Mouse (Mus musculus) hindbrain, embryonic 15.5 days (tissue): ENCODE data around the gene Atg4d. TPM values are rescaled to one million over a fixed set of nuclear protein-coding genes. Genes with fewer than 3 reads are reported as not detected.
"Not testable (repeated sequence)": the region's sequence is repeated elsewhere in the genome, so short reads cannot be mapped to it uniquely, and the experiment has no call there.

Experiments
- ATAC-seq: fragments of 200-750 bp; cut with Nextera tagmentation; 2 replicates; pipeline ENCODE4 v1.8.0; 2017; ENCODE audit warnings: low read depth, moderate number of reproducible peaks, moderate TSS enrichment; ENCODE audit not compliant: low FRiP score
- H3K27ac ChIP-seq: fragments of 300-500 bp; sonication (generic); replicated peaks from 2 replicates; pipeline ENCODE4 v1.5.1; 2015; ENCODE audit warnings: mild to moderate bottlenecking, inconsistent platforms
- H3K27me3 ChIP-seq: fragments of 300-500 bp; sonication (generic); 2 replicates; pipeline ENCODE4 v1.6.1; 2015; ENCODE audit warnings: control low read depth, inconsistent platforms
- H3K36me3 ChIP-seq: fragments of 300-500 bp; sonication (generic); 2 replicates; pipeline ENCODE4 v1.6.1; 2015; ENCODE audit warnings: control low read depth, inconsistent platforms
- H3K4me1 ChIP-seq: fragments of 300-500 bp; sonication (generic); replicated peaks from 2 replicates; pipeline ENCODE4 v1.6.1; 2015; ENCODE audit warnings: control low read depth, inconsistent platforms
- H3K4me2 ChIP-seq: fragments of 300-500 bp; sonication (generic); 2 replicates; pipeline ENCODE4 v1.6.1; 2015; ENCODE audit warnings: moderate library complexity, mild to moderate bottlenecking, inconsistent platforms
- H3K4me3 ChIP-seq: fragments of 300-500 bp; sonication (generic); 2 replicates; pipeline ENCODE4 v1.5.1; 2015; ENCODE audit warnings: mild to moderate bottlenecking, inconsistent platforms
- H3K9ac ChIP-seq: fragments of 300-500 bp; sonication (generic); 2 replicates; pipeline ENCODE4 v1.6.1; 2015; ENCODE audit warnings: inconsistent platforms
- H3K9me3 ChIP-seq: fragments of 300-500 bp; sonication (generic); 2 replicates; pipeline ENCODE4 v1.6.1; 2016; ENCODE audit warnings: control low read depth, inconsistent platforms
- WGBS: fragments of 180-500 bp; shearing (Covaris S2); methylation state at CpG from one replicate; pipeline ENCODE4 v1.1.7; 2015; 5-methylcytosine and 5-hydroxymethylcytosine counted together
- polyA plus RNA-seq: library from polyadenylated mRNA; unstranded; fragments of >200 nt; fragmentation: Nextera tagmentation; extraction: Ambion mirVana; gene quantifications from 2 replicates; pipeline ENCODE4 v1.2.1, GENCODE M21; 2015

The Atg4d gene
- polyA plus RNA-seq, 1 experiment from 2014 or later = 47.6 TPM

GRCm38 (mm10) chr9:21320619-21321512 lies 55.8 kb downstream of the Atg4d start, which contains the start of gene Slc44a2:
Gene Slc44a2, plus strand, starts transcription at chr9:21320698.
- H3K36me3 ChIP-seq = no peaks in the 10 kb centered on the region
- H3K4me3 ChIP-seq = peak within 1 kb of the TSS; percentile 71
- ATAC-seq = peak; percentile 92
- peak within 1 kb of the TSS; percentile 64 for H3K27ac ChIP-seq
- H3K9me3 ChIP-seq = no peaks in the 10 kb centered on the region
- peaks cover 23% of the 10 kb centered on the region for H3K4me1 ChIP-seq
- peak within 1 kb of the TSS; percentile 97 for H3K4me2 ChIP-seq
- no peaks in the 10 kb centered on the region for H3K27me3 ChIP-seq
- under 1% methylated on average over 52 of the region's 52 CpGs for WGBS
- peak within 1 kb of the TSS; percentile 69 for H3K9ac ChIP-seq

- Histone ChIP-seq H3K27me3 (no peaks in the 10 kb centered on the region), H3K4me3 (peak overlapping the region; percentile 71), H3K27ac (peak overlapping the region; percentile 64; the same call in 1 of the 2 replicates), H3K36me3 (no peaks in the 10 kb centered on the region), H3K9ac (peak overlapping the region; percentile 69), H3K9me3 (no peaks in the 10 kb centered on the region), H3K4me2 (peak overlapping the region; percentile 97), H3K4me1 (peaks cover 23% of the 10 kb centered on the region)
- 17% methylated on average over 6 of the region's 6 CpGs for WGBS
- peak; percentile 6; the same call in 1 of the 2 replicates for ATAC-seq
Measured at GRCm38 (mm10) chr9:21321513-21321835, 56.4 kb downstream of the Atg4d start.

DNA sequence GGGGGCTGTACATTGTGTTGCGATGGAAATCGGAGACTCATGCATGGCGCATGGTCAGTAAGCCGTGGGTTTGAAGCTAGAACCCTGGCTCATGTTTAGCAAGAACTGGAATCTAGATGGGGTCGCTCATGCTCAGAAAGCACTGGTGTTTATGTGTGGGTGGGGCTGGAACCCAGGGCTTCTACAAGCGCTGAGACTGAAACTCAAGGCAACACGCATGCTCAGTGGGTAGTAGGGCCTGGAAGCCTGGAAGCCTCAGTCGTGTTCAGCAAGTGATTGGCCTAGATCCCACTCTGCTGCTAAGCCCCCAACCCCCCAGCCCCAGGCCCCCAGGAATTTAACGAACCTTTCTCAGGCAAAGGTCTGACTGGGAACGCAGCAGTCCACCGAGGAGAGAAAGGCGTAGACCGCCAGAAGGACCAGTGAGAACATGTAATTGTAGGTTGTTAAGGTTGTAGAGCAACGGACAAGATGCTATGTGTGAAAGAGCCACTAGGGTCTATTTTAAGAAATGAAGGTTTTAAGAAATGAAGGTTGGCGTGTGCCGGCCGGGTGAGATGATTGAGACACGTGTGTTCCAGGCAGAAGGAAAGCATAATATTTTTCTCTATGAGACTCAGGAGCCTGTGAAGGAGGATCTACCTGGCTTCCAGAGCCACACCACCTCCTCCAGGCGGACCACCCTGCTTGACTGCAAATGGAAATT lies 57.3 kb downstream of the Atg4d start:
- ATAC-seq = no peak
- 77% methylated on average over 19 of the region's 19 CpGs for WGBS
- no peak overlapping the region for H3K4me3 ChIP-seq

GRCm38 (mm10) chr9:21322917-21323297 lies 57.8 kb downstream of the Atg4d start:
- WGBS = 91% methylated on average over 8 of the region's 8 CpGs
- not testable (repeated sequence) for H3K27me3 ChIP-seq, H3K4me3 ChIP-seq, H3K36me3 ChIP-seq, H3K4me2 ChIP-seq, ATAC-seq, H3K9me3 ChIP-seq, H3K27ac ChIP-seq, H3K9ac ChIP-seq
- peaks cover 23% of the 10 kb centered on the region for H3K4me1 ChIP-seq

More for the DNA sequence above, 57.3 kb downstream of the Atg4d start:
- no peaks in the 10 kb centered on the region for H3K36me3 ChIP-seq
- peaks cover 23% of the 10 kb centered on the region for H3K4me1 ChIP-seq
- no peaks in the 10 kb centered on the region for H3K27me3 ChIP-seq
- peak overlapping the region; percentile 97 for H3K4me2 ChIP-seq
- H3K9me3 ChIP-seq = no peaks in the 10 kb centered on the region
- no peak overlapping the region for H3K9ac ChIP-seq
- H3K27ac ChIP-seq = no peak overlapping the region

DNA sequence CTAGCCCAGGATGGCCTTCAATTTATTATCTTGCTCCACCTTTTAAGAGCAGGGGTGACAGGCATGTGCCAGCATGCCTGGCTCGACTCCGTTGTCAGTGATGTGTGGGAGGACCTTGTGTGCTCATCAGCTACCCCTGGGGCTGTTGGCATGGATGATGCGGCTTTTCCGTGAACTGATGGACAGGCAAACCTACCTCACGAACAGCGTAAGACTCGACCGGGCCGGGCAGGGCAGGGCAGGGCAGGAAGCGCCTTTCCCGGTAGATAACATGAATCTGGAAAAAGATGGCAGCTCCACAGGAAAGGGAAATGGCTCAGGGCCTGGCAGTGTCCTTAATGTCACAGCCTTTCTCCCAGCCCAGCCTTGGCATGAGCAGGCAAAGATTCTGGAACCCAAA lies 59.2 kb downstream of the Atg4d start:
- no peaks in the 10 kb centered on the region for H3K9me3 ChIP-seq
- 91% methylated on average over 11 of the region's 11 CpGs for WGBS
- no peak overlapping the region for H3K4me3 ChIP-seq
- H3K4me1 ChIP-seq = peaks cover 23% of the 10 kb centered on the region
- H3K27ac ChIP-seq = no peak overlapping the region
- no peaks in the 10 kb centered on the region for H3K27me3 ChIP-seq
- H3K9ac ChIP-seq = no peak overlapping the region
- no peak overlapping the region for H3K4me2 ChIP-seq
- H3K36me3 ChIP-seq = no peaks in the 10 kb centered on the region
- ATAC-seq = no peak

Other genes starting within 250 kb of the Atg4d start
- gene Icam1, start 249.3 kb upstream of the Atg4d start, polyA plus RNA-seq = 3.4 and 3.9 TPM in 2 replicates
- not detected in 2 replicates for gene Icam4, start 235.9 kb upstream of the Atg4d start, polyA plus RNA-seq
- 1.7 and 2.6 TPM in 2 replicates for gene Icam5, start 233.2 kb upstream of the Atg4d start, polyA plus RNA-seq
- gene Zglp1, start 198.2 kb upstream of the Atg4d start, polyA plus RNA-seq = 0.58 and 3.0 TPM in 2 replicates
- 1.7 and 2.8 TPM in 2 replicates for gene Gm49373, start 192.2 kb upstream of the Atg4d start, polyA plus RNA-seq
- 71.0 and 74.1 TPM in 2 replicates for gene Fdx1l, start 191.7 kb upstream of the Atg4d start, polyA plus RNA-seq
- 1.3 and 3.1 TPM in 2 replicates for gene Gm38431, start 173.3 kb upstream of the Atg4d start, polyA plus RNA-seq
- gene Raver1, start 173.3 kb upstream of the Atg4d start, polyA plus RNA-seq = 31.7 and 37.8 TPM in 2 replicates
- 11.3 and 11.7 TPM in 2 replicates for gene Tyk2, start 134.1 kb upstream of the Atg4d start, polyA plus RNA-seq
- gene Cdc37, start 115.3 kb upstream of the Atg4d start, polyA plus RNA-seq = 211 TPM in 2 replicates
- 36.5 and 41.0 TPM in 2 replicates for gene Pde4a, start 99.6 kb upstream of the Atg4d start, polyA plus RNA-seq
- 66.7 and 68.2 TPM in 2 replicates for gene Keap1, start 25.9 kb upstream of the Atg4d start, polyA plus RNA-seq
- gene S1pr5, start 16.9 kb upstream of the Atg4d start, polyA plus RNA-seq = 4.1 and 4.6 TPM in 2 replicates
- 14.9 and 15.7 TPM in 2 replicates for gene Kri1, start 22.7 kb downstream of the Atg4d start, polyA plus RNA-seq
- 108 and 111 TPM in 2 replicates for gene Cdkn2d, start 26.1 kb downstream of the Atg4d start, polyA plus RNA-seq
- gene Ap1m2, start 47.0 kb downstream of the Atg4d start, polyA plus RNA-seq = 2.7 and 3.1 TPM in 2 replicates
- gene Slc44a2, start 55.4 kb downstream of the Atg4d start, polyA plus RNA-seq = 64.5 and 73.4 TPM in 2 replicates
- gene Ilf3, start 102.6 kb downstream of the Atg4d start, polyA plus RNA-seq = 209 and 215 TPM in 2 replicates
- 53.2 and 55.8 TPM in 2 replicates for gene Qtrt1, start 146.5 kb downstream of the Atg4d start, polyA plus RNA-seq
- gene Dnm2, start 159.6 kb downstream of the Atg4d start, polyA plus RNA-seq = 65.0 and 73.1 TPM in 2 replicates
- 58.7 and 62.9 TPM in 2 replicates for gene Tmed1, start 245.0 kb downstream of the Atg4d start, polyA plus RNA-seq